In genomic region chr13:43739598-43740275, GRCm38 (mm10) we compare ENCODE assay signal across 8 mouse cellular contexts. TPM values are rescaled to one million over a fixed set of nuclear protein-coding genes. Genes with fewer than 3 reads are reported as not detected.
A peak's percentile ranks its signal among the peaks of the same experiment; 100 is the strongest.
DNase-seq lines count a peak whose midpoint lies in the region; ATAC-seq and TF ChIP-seq lines count a peak whose summit lies in the region.

No protein-coding gene starts in this region.

- H3K4me2 ChIP-seq in midbrain, postnatal 0 days (ENCODE audit: low read depth, low read length, poor library complexity, severe bottlenecking), result no peak overlapping the region

- H3K36me3 ChIP-seq in kidney, adult 2 months (ENCODE audit: control insufficient read depth, insufficient read depth, low read length), result no peaks in the 10 kb centered on the region
- no peaks in the 10 kb centered on the region for H3K36me3 ChIP-seq in limb, embryonic 10.5 days
- no peaks in the 10 kb centered on the region for H3K36me3 ChIP-seq in midbrain, postnatal 0 days (ENCODE audit: insufficient read depth, low read length)

- 27% methylated on average over 15 of the region's 15 CpGs for WGBS in kidney, adult 2 months
- 38% methylated on average over 15 of the region's 15 CpGs for WGBS in limb, embryonic 10.5 days
- WGBS in midbrain, postnatal 0 days, result 26% methylated on average over 15 of the region's 15 CpGs

- no peaks in the 10 kb centered on the region for H3K27me3 ChIP-seq in kidney, adult 2 months (replicated peaks; ENCODE audit: control insufficient read depth, insufficient read depth, low read length)
- no peaks in the 10 kb centered on the region for H3K27me3 ChIP-seq in limb, embryonic 10.5 days (ENCODE audit: low read depth, poor library complexity, severe bottlenecking)
- H3K27me3 ChIP-seq in midbrain, postnatal 0 days (ENCODE audit: insufficient read depth, low read length), result no peaks in the 10 kb centered on the region

- peak; percentile 79 for DNase-seq in 416B (ENCODE audit: low read depth)
- peak; percentile 84 for DNase-seq in adrenal gland, adult 2 months
- DNase-seq in embryo, embryonic 11.5 days (ENCODE audit: low read depth, low spot score), result peak; percentile 80
- peak; percentile 54 to 72 for DNase-seq in gastrocnemius, postnatal 4 days (ENCODE audit: low spot score in 2 of 2)
- DNase-seq in kidney, adult 2 months, result peak; percentile 79
- peak; percentile 87 for DNase-seq in limb, embryonic 10.5 days (ENCODE audit: low spot score)
- peak; percentile 95 for DNase-seq in midbrain, postnatal 0 days (ENCODE audit: low spot score)
- DNase-seq in spleen, postnatal 36 days (ENCODE audit: low spot score in 2 of 2), result peak; percentile 48 to 54

- H3K4me1 ChIP-seq in kidney, adult 2 months (ENCODE audit: control insufficient read depth, insufficient read depth, low read length), result no peaks in the 10 kb centered on the region
- peaks cover 8% of the 10 kb centered on the region for H3K4me1 ChIP-seq in limb, embryonic 10.5 days
- no peaks in the 10 kb centered on the region for H3K4me1 ChIP-seq in midbrain, postnatal 0 days (ENCODE audit: insufficient read depth, low read length)

- H3K4me3 ChIP-seq in kidney, adult 2 months (ENCODE audit: insufficient read depth, low read depth, low read length), result no peak overlapping the region
- H3K4me3 ChIP-seq in limb, embryonic 10.5 days, result no peak overlapping the region
- no peak overlapping the region for H3K4me3 ChIP-seq in midbrain, postnatal 0 days (ENCODE audit: low read depth, low read length)

- H3K27ac ChIP-seq in kidney, adult 2 months (ENCODE audit: insufficient read depth, low read depth, low read length), result no peak overlapping the region
- peak overlapping the region; percentile 73 for H3K27ac ChIP-seq in limb, embryonic 10.5 days
- no peak overlapping the region for H3K27ac ChIP-seq in midbrain, postnatal 0 days (ENCODE audit: low read depth, low read length)

- ATAC-seq in midbrain, postnatal 0 days (ENCODE audit: low FRiP score), result peak; percentile 76

- H3K9me3 ChIP-seq in limb, embryonic 10.5 days (replicated peaks), result no peaks in the 10 kb centered on the region
- H3K9me3 ChIP-seq in midbrain, postnatal 0 days (ENCODE audit: low read length), result no peaks in the 10 kb centered on the region

- TF ChIP-seq POLR2A in kidney, adult 2 months (IDR thresholded peaks at IDR 0.05; ENCODE audit: low read depth, low read length), result no peak

- H3K9ac ChIP-seq in midbrain, postnatal 0 days (replicated peaks; ENCODE audit: low read length, poor library complexity, severe bottlenecking), result no peak overlapping the region

- TF ChIP-seq CTCF in kidney, adult 2 months (conservative IDR thresholded peaks at IDR 0.05; ENCODE audit: insufficient read depth, insufficient read length, low read depth, low read length), result peak; percentile 93
- peak; percentile 98 for TF ChIP-seq CTCF in midbrain, postnatal 0 days (IDR thresholded peaks at IDR 0.05)

RNA-seq across cellular contexts. Expression of gene Cd83, which starts 44.8 kb away (rescaled TPM):
- 1 to 10 TPM; 2.5 to 3.8 TPM for total RNA-seq in adrenal gland, adult 2 months (2021)
- polyA plus RNA-seq in adrenal gland, adult 2 months (2012; rRNA removed), result 3.0 and 3.7 TPM in 2 replicates
- 1 to 10 TPM; 2.8 to 2.9 TPM for total RNA-seq in gastrocnemius, postnatal 4 days (2021)
- polyA plus RNA-seq in kidney, adult 2 months (2012; rRNA removed), result 1.8 and 3.3 TPM in 2 replicates
- polyA plus RNA-seq in limb, embryonic 10.5 days (2016; fragmentation: Nextera tagmentation; extraction: Ambion mirVana), result 4.2 and 5.0 TPM in 2 replicates
- total RNA-seq in midbrain, postnatal 0 days (2014; rRNA removed), result 36.0 and 38.8 TPM in 2 replicates
- polyA plus RNA-seq in midbrain, postnatal 0 days (2015; fragmentation: Nextera tagmentation; extraction: Ambion mirVana), result 36.6 and 43.6 TPM in 2 replicates
